Mouse (Mus musculus): ENCODE measurements around the gene Clic3. TPM values are rescaled to one million over a fixed set of nuclear protein-coding genes. Genes with fewer than 3 reads are reported as not detected.

The Clic3 gene
- total and polyA plus RNA-seq, 3 experiments: 0.30 to 0.71 TPM; not detected in 1

- dilution Hi-C loops (cut with MboI; ENCODE audit: extremely low pct_ligation_motif_present, extremely low pct_unique_long_range_greater_than_20kb, low sequenced_read_pairs) (no loop called here), in situ Hi-C loops (cut with MboI; ENCODE audit: low pct_ligation_motif_present, low pct_unique_long_range_greater_than_20kb, low sequenced_read_pairs) (no loop called here)
- H3K9me3 ChIP-seq (replicated peaks; ENCODE audit: low read length): no peaks in the 10 kb centered on the region
- H3K9ac ChIP-seq (ENCODE audit: insufficient read depth, low read depth): no peak overlapping the region
- H3K36me3 ChIP-seq (replicated peaks in 1 of 2; ENCODE audit: control insufficient read depth in 1 of 2, insufficient read depth in 1 of 2, low read length in 1 of 2): peaks cover 23 to 34% of the 10 kb centered on the region in 2 experiments
- no peak overlapping the region for H3K4me3 ChIP-seq (replicated peaks in 1 of 3; ENCODE audit: low read depth in 2 of 3, low read length in 2 of 3, poor library complexity in 1 of 3)
- no peak overlapping the region for H3K4me2 ChIP-seq (ENCODE audit: insufficient read depth, low read depth, poor library complexity, severe bottlenecking)
- H3K27me3 ChIP-seq (replicated peaks): no peaks in the 10 kb centered on the region
- no peaks in the 10 kb centered on the region for H3K79me2 ChIP-seq (replicated peaks; ENCODE audit: control insufficient read depth, extremely low read depth, insufficient read depth, poor library complexity, severe bottlenecking)
- H3K27ac ChIP-seq (ENCODE audit: insufficient read depth, low read depth): no peak overlapping the region
- DNase-seq (ENCODE audit: extremely low read depth): no peak
- peaks cover 0 to 7% of the 10 kb centered on the region in 2 experiments; a peak in 2 of 4 replicates for H3K4me1 ChIP-seq (ENCODE audit: control insufficient read depth in 1 of 2, insufficient read depth in 2 of 2)
- TF ChIP-seq HCFC1 (IDR thresholded peaks at IDR 0.05; ENCODE audit: low read depth, low read length): no peak
- peak; percentile 5 for TF ChIP-seq RAD21 (IDR thresholded peaks at IDR 0.05; ENCODE audit: low read depth, low read length)
- no peak for TF ChIP-seq SMC3 (IDR thresholded peaks at IDR 0.05; ENCODE audit: low read depth, low read length)
- TF ChIP-seq NRF1 (IDR thresholded peaks at IDR 0.05; ENCODE audit: low read depth, low read length): no peak
- TF ChIP-seq MYC (IDR thresholded peaks at IDR 0.05; ENCODE audit: low read depth, low read length): no peak
- no peak for TF ChIP-seq UBTF (IDR thresholded peaks at IDR 0.05; ENCODE audit: low read depth, low read length)
- TF ChIP-seq CTCF (conservative IDR thresholded peaks at IDR 0.05 in 1 of 2, IDR thresholded peaks at IDR 0.05 in 1 of 2; ENCODE audit: low read depth in 2 of 2, low read length in 2 of 2): peak in 1 of 2 experiments; percentile 10; a peak in 1 of 4 replicates
- no peak for TF ChIP-seq BHLHE40 (IDR thresholded peaks at IDR 0.05; ENCODE audit: low read depth, low read length)
- TF ChIP-seq ZNF384 (IDR thresholded peaks at IDR 0.05; ENCODE audit: low read depth, low read length): no peak
These were observed 5.6 kb upstream of the Clic3 start for GRCm38 (mm10) chr2:25450853-25451647.

DNA sequence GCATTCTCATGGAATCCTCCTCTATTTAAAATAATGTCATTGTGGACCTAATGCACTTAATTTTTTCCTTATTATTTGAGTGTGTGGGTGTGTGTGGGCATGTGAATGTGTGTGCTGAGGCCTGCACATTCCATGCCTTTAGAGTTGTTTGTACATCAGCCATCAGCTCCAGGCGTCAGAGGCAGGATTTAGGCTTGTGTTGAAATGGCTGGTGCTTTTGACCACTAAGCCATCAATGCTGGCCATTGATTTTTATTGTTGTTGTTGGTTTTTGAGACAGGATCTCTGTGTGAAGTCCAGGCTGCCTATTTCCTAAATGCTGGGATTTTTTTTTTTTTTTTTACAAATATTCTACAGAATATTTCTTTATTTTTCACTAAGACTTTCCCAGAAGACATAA lies 3.7 kb upstream of the Clic3 start:
- Histone ChIP-seq H3K4me3 (replicated peaks in 1 of 3; ENCODE audit: low read depth in 2 of 3, low read length in 2 of 3, poor library complexity in 1 of 3) (no peak overlapping the region), H3K27ac (ENCODE audit: insufficient read depth, low read depth) (no peak overlapping the region), H3K4me2 (ENCODE audit: insufficient read depth, low read depth, poor library complexity, severe bottlenecking) (no peak overlapping the region), H3K79me2 (replicated peaks; ENCODE audit: control insufficient read depth, extremely low read depth, insufficient read depth, poor library complexity, severe bottlenecking) (no peaks in the 10 kb centered on the region), H3K36me3 (replicated peaks in 1 of 2; ENCODE audit: control insufficient read depth in 1 of 2, insufficient read depth in 1 of 2, low read length in 1 of 2) (peaks cover 8 to 25% of the 10 kb centered on the region in 2 experiments), H3K9ac (ENCODE audit: insufficient read depth, low read depth) (no peak overlapping the region), H3K9me3 (replicated peaks; ENCODE audit: low read length) (no peaks in the 10 kb centered on the region), H3K4me1 (ENCODE audit: control insufficient read depth in 1 of 2, insufficient read depth in 2 of 2) (peaks cover 0 to 7% of the 10 kb centered on the region in 2 experiments; a peak in 2 of 4 replicates), H3K27me3 (replicated peaks) (no peaks in the 10 kb centered on the region)
- dilution Hi-C loops (cut with MboI; ENCODE audit: extremely low pct_ligation_motif_present, extremely low pct_unique_long_range_greater_than_20kb, low sequenced_read_pairs): no loop called here
- in situ Hi-C loops (cut with MboI; ENCODE audit: low pct_ligation_motif_present, low pct_unique_long_range_greater_than_20kb, low sequenced_read_pairs): no loop called here
- TF ChIP-seq ZC3H11A (IDR thresholded peaks at IDR 0.05; ENCODE audit: low read depth, low read length) (no peak), IRF4 (IDR thresholded peaks at IDR 0.05; ENCODE audit: low read depth, low read length) (no peak), UBTF (IDR thresholded peaks at IDR 0.05; ENCODE audit: low read depth, low read length) (no peak), MEF2A (IDR thresholded peaks at IDR 0.05; ENCODE audit: borderline replicate concordance, low read depth, low read length) (no peak), SIN3A (IDR thresholded peaks at IDR 0.05; ENCODE audit: low read length) (no peak), MAX (IDR thresholded peaks at IDR 0.05; ENCODE audit: low read length) (no peak), MYC (IDR thresholded peaks at IDR 0.05; ENCODE audit: low read depth, low read length) (no peak), ZNF384 (IDR thresholded peaks at IDR 0.05; ENCODE audit: low read depth, low read length) (no peak), USF1 (IDR thresholded peaks at IDR 0.05; ENCODE audit: low read depth, low read length) (no peak), TCF12 (IDR thresholded peaks at IDR 0.05; ENCODE audit: low read depth, low read length) (no peak), POLR2A (IDR thresholded peaks at IDR 0.05; ENCODE audit: low read depth, low read length) (no peak), CTCF (conservative IDR thresholded peaks at IDR 0.05 in 1 of 2, IDR thresholded peaks at IDR 0.05 in 1 of 2; ENCODE audit: low read depth in 2 of 2, low read length in 2 of 2) (no peak), RAD21 (IDR thresholded peaks at IDR 0.05; ENCODE audit: low read depth, low read length) (no peak), ZKSCAN1 (IDR thresholded peaks at IDR 0.05; ENCODE audit: borderline replicate concordance, low read depth, low read length) (no peak), MAZ (IDR thresholded peaks at IDR 0.05; ENCODE audit: low read depth, low read length) (no peak)
- DNase-seq (ENCODE audit: extremely low read depth): no peak

Data from CH12.LX (cell line).